Mouse (Mus musculus): Measurements from ENCODE around the gene Sh3rf1. TPM values are rescaled to one million over a fixed set of nuclear protein-coding genes. Genes with fewer than 3 reads are reported as not detected.

Sh3rf1 gene
- polyA plus RNA-seq, 1 experiment from 2014 or later, result 32.8 TPM

GRCm38 (mm10) chr8:61427916-61428681, 204.4 kb downstream of the Sh3rf1 start:
- ATAC-seq (replicated peaks), result peak; percentile 62
- Histone ChIP-seq H3K27ac (replicated peaks) (peak overlapping the region; percentile 50), H3K27me3 (no peaks in the 10 kb centered on the region)

GRCm38 (mm10) chr8:61428821-61429482, 205.3 kb downstream of the Sh3rf1 start:
- no peaks in the 10 kb centered on the region for H3K36me3 ChIP-seq
- no peaks in the 10 kb centered on the region for H3K27me3 ChIP-seq
- WGBS, result 84% methylated on average over 4 of the region's 4 CpGs
- H3K4me2 ChIP-seq (replicated peaks), result no peak overlapping the region
- no peak overlapping the region for H3K9ac ChIP-seq (replicated peaks)
- peaks cover 12% of the 10 kb centered on the region for H3K4me1 ChIP-seq
- no peak for ATAC-seq (replicated peaks)
- no peak overlapping the region for H3K4me3 ChIP-seq
- H3K9me3 ChIP-seq, result no peaks in the 10 kb centered on the region
- H3K27ac ChIP-seq (replicated peaks), result no peak overlapping the region

More at GRCm38 (mm10) chr8:61427916-61428681, 204.4 kb downstream of the Sh3rf1 start:
- H3K4me3 ChIP-seq, result no peak overlapping the region
- H3K36me3 ChIP-seq, result no peaks in the 10 kb centered on the region
- H3K9me3 ChIP-seq, result no peaks in the 10 kb centered on the region
- H3K9ac ChIP-seq (replicated peaks), result no peak overlapping the region
- no peak overlapping the region for H3K4me2 ChIP-seq (replicated peaks)
- H3K4me1 ChIP-seq, result peaks cover 12% of the 10 kb centered on the region
- 48% methylated on average over 8 of the region's 8 CpGs for WGBS

GRCm38 (mm10) chr8:61435481-61435880, 211.8 kb downstream of the Sh3rf1 start:
- H3K27ac ChIP-seq (replicated peaks), result no peak overlapping the region

GRCm38 (mm10) chr8:61436147-61436546, 212.5 kb downstream of the Sh3rf1 start:
- 64% methylated on average over 3 of the region's 3 CpGs for WGBS
- no peaks in the 10 kb centered on the region for H3K4me1 ChIP-seq
- no peak overlapping the region for H3K9ac ChIP-seq (replicated peaks)
- no peaks in the 10 kb centered on the region for H3K9me3 ChIP-seq
- no peaks in the 10 kb centered on the region for H3K27me3 ChIP-seq
- no peak for ATAC-seq (replicated peaks)
- H3K36me3 ChIP-seq, result no peaks in the 10 kb centered on the region
- no peak overlapping the region for H3K4me2 ChIP-seq (replicated peaks)
- H3K27ac ChIP-seq (replicated peaks), result no peak overlapping the region
- no peak overlapping the region for H3K4me3 ChIP-seq

More at GRCm38 (mm10) chr8:61435481-61435880, 211.8 kb downstream of the Sh3rf1 start:
- no peaks in the 10 kb centered on the region for H3K36me3 ChIP-seq
- H3K4me1 ChIP-seq, result no peaks in the 10 kb centered on the region
- 90% methylated on average over 5 of the region's 5 CpGs for WGBS
- H3K4me3 ChIP-seq, result no peak overlapping the region
- no peak overlapping the region for H3K9ac ChIP-seq (replicated peaks)
- H3K9me3 ChIP-seq, result no peaks in the 10 kb centered on the region
- no peak overlapping the region for H3K4me2 ChIP-seq (replicated peaks)
- no peak for ATAC-seq (replicated peaks)
- no peaks in the 10 kb centered on the region for H3K27me3 ChIP-seq

GRCm38 (mm10) chr8:61436586-61437304, 213.1 kb downstream of the Sh3rf1 start:
- Histone ChIP-seq H3K36me3 (no peaks in the 10 kb centered on the region), H3K4me1 (no peaks in the 10 kb centered on the region), H3K9ac (replicated peaks) (no peak overlapping the region), H3K4me3 (no peak overlapping the region), H3K27me3 (no peaks in the 10 kb centered on the region), H3K9me3 (no peaks in the 10 kb centered on the region), H3K4me2 (replicated peaks) (no peak overlapping the region), H3K27ac (replicated peaks) (no peak overlapping the region)
- WGBS, result 46% methylated on average over 9 of the region's 9 CpGs
- ATAC-seq (replicated peaks), result no peak

GRCm38 (mm10) chr8:61437305-61437605, 213.6 kb downstream of the Sh3rf1 start:
- no peak overlapping the region for H3K9ac ChIP-seq (replicated peaks)
- H3K4me3 ChIP-seq, result no peak overlapping the region
- H3K36me3 ChIP-seq, result no peaks in the 10 kb centered on the region
- no peaks in the 10 kb centered on the region for H3K4me1 ChIP-seq
- H3K27ac ChIP-seq (replicated peaks), result no peak overlapping the region
- ATAC-seq (replicated peaks), result no peak
- no peaks in the 10 kb centered on the region for H3K9me3 ChIP-seq
- H3K27me3 ChIP-seq, result no peaks in the 10 kb centered on the region
- no peak overlapping the region for H3K4me2 ChIP-seq (replicated peaks)

GRCm38 (mm10) chr8:61442988-61443387, 219.3 kb downstream of the Sh3rf1 start:
- Histone ChIP-seq H3K36me3 (no peaks in the 10 kb centered on the region), H3K4me2 (replicated peaks) (no peak overlapping the region), H3K9me3 (no peaks in the 10 kb centered on the region), H3K4me3 (no peak overlapping the region), H3K27me3 (no peaks in the 10 kb centered on the region), H3K4me1 (peaks cover 20% of the 10 kb centered on the region), H3K9ac (replicated peaks) (no peak overlapping the region), H3K27ac (replicated peaks) (no peak overlapping the region)
- WGBS, result 61% methylated on average over 3 of the region's 3 CpGs
- ATAC-seq (replicated peaks), result no peak

- H3K27me3 ChIP-seq, result no peaks in the 10 kb centered on the region
- no peak overlapping the region for H3K9ac ChIP-seq (replicated peaks)
- H3K27ac ChIP-seq (replicated peaks), result no peak overlapping the region
- H3K4me1 ChIP-seq, result peaks cover 20% of the 10 kb centered on the region
- ATAC-seq (replicated peaks), result no peak
- WGBS, result 41% methylated on average over 3 of the region's 3 CpGs
- no peak overlapping the region for H3K4me3 ChIP-seq
- no peaks in the 10 kb centered on the region for H3K9me3 ChIP-seq
- H3K4me2 ChIP-seq (replicated peaks), result no peak overlapping the region
- H3K36me3 ChIP-seq, result no peaks in the 10 kb centered on the region
These were observed 220.7 kb downstream of the Sh3rf1 start for GRCm38 (mm10) chr8:61444358-61444757.

Other genes with a start within 250 kb of the Sh3rf1 start
- gene Clcn3, start 240.6 kb upstream of the Sh3rf1 start, polyA plus RNA-seq (2015; fragmentation: Nextera tagmentation; extraction: Ambion mirVana), result 62.7 and 63.5 TPM in 2 replicates
- gene Nek1, start 230.7 kb upstream of the Sh3rf1 start, polyA plus RNA-seq (2015; fragmentation: Nextera tagmentation; extraction: Ambion mirVana), result 22.9 and 24.3 TPM in 2 replicates